Mouse (Mus musculus): ENCODE measurements around the gene Wrap53.

The Wrap53 gene

GRCm38 (mm10) chr11:69528031-69528390, 52.0 kb downstream of the Wrap53 start:
- no peak for DNase-seq

- DNase-seq, result no peak
These were observed 52.7 kb downstream of the Wrap53 start for GRCm38 (mm10) chr11:69527098-69528030.

- no peak for DNase-seq
These were observed 53.4 kb downstream of the Wrap53 start for GRCm38 (mm10) chr11:69526631-69527030.

GRCm38 (mm10) chr11:69525661-69526060, 54.4 kb downstream of the Wrap53 start:
- DNase-seq, result no peak

GRCm38 (mm10) chr11:69523651-69524050, 56.4 kb downstream of the Wrap53 start:
- no peak for DNase-seq

GRCm38 (mm10) chr11:69521526-69522149, 58.4 kb downstream of the Wrap53 start:
- DNase-seq, result no peak

GRCm38 (mm10) chr11:69519976-69520375, 60.1 kb downstream of the Wrap53 start:
- DNase-seq, result no peak

GRCm38 (mm10) chr11:69516661-69517060, 63.4 kb downstream of the Wrap53 start:
- no peak for DNase-seq

GRCm38 (mm10) chr11:69516151-69516640, 63.9 kb downstream of the Wrap53 start:
- DNase-seq, result no peak

GRCm38 (mm10) chr11:69513840-69514239, 66.2 kb downstream of the Wrap53 start:
- peak; percentile 41 for DNase-seq

Data from right cerebral cortex, postnatal 25 days (tissue).